In genomic region chr4:141271721-141272120, GRCm38 (mm10) we compare ENCODE assay signal across 12 mouse cellular contexts. TPM values are rescaled to one million over a fixed set of nuclear protein-coding genes. Genes with fewer than 3 reads are reported as not detected.
DNase-seq lines count a peak whose midpoint lies in the region; ATAC-seq and TF ChIP-seq lines count a peak whose summit lies in the region.
"Had no signal": no experiment of that assay in that cellular context is flagged by ENCODE, and none has a peak within 500 bp of the region (broad histone marks: within the 10 kb centered on the region; RNA-seq: fewer than 3 reads in every experiment).

No protein-coding gene starts in this region.

- H3K27me3 ChIP-seq in E14TG2a.4 (ENCODE audit: insufficient read depth, low read length), result no peaks in the 10 kb centered on the region
- H3K27me3 ChIP-seq in limb, embryonic 12.5 days, result peaks cover 25% of the 10 kb centered on the region; the same call in 1 of the 2 replicates
- H3K27me3 ChIP-seq in hindbrain, postnatal 0 days (ENCODE audit: insufficient read depth, low read length), result no peaks in the 10 kb centered on the region

- no peaks in the 10 kb centered on the region for H3K36me3 ChIP-seq in E14TG2a.4 (ENCODE audit: insufficient read depth, low read length)
- no peaks in the 10 kb centered on the region for H3K36me3 ChIP-seq in limb, embryonic 12.5 days
- no peaks in the 10 kb centered on the region for H3K36me3 ChIP-seq in hindbrain, postnatal 0 days (ENCODE audit: insufficient read depth, low read length)

- no peak overlapping the region for H3K4me2 ChIP-seq in limb, embryonic 12.5 days
- H3K4me2 ChIP-seq in hindbrain, postnatal 0 days (ENCODE audit: low read depth, low read length), result no peak overlapping the region

- DNase-seq in adrenal gland, adult 8-10 months, result peak; percentile 42
- no peak for DNase-seq in adrenal gland, adult 18-20 months (ENCODE audit: low spot score in 2 of 2)
- peak; percentile 67 to 74 for DNase-seq in lung, postnatal 4 days
- DNase-seq in hindbrain, postnatal 0 days (ENCODE audit: low spot score), result no peak
- DNase-seq in gastrocnemius, postnatal 36 days, result no peak
- no peak for DNase-seq in retina, embryonic 14.5 days (ENCODE audit: low spot score)
- DNase-seq: cerebellum, postnatal 36 days; gastrocnemius, adult 2 months; thymus, postnatal 4 days had no signal

- ATAC-seq in limb, embryonic 12.5 days (ENCODE audit: insufficient number of reproducible peaks, insufficient read depth, low FRiP score, low TSS enrichment, low read depth), result no peak
- ATAC-seq in hindbrain, postnatal 0 days, result no peak
- ATAC-seq: midbrain, embryonic 16.5 days had no signal

- no peak overlapping the region for H3K27ac ChIP-seq in limb, embryonic 12.5 days
- H3K27ac ChIP-seq in hindbrain, postnatal 0 days, result no peak overlapping the region
- H3K27ac ChIP-seq: gastrocnemius, adult 2 months had no signal

- intact Hi-C loops in gastrocnemius, postnatal 36 days (cut with DNase I), result no loop called here

- no peaks in the 10 kb centered on the region for H3K9me3 ChIP-seq in E14TG2a.4 (ENCODE audit: low read length)
- H3K9me3 ChIP-seq in limb, embryonic 12.5 days, result no peaks in the 10 kb centered on the region
- no peaks in the 10 kb centered on the region for H3K9me3 ChIP-seq in hindbrain, postnatal 0 days (ENCODE audit: low read length)

- H3K4me3 ChIP-seq in E14TG2a.4 (replicated peaks; ENCODE audit: low read length), result peak overlapping the region; percentile 23
- H3K4me3 ChIP-seq in limb, embryonic 12.5 days (replicated peaks), result no peak overlapping the region
- H3K4me3 ChIP-seq in hindbrain, postnatal 0 days (ENCODE audit: low read length), result no peak overlapping the region
- H3K4me3 ChIP-seq: gastrocnemius, adult 2 months had no signal

- peaks cover 78% of the 10 kb centered on the region for H3K4me1 ChIP-seq in E14TG2a.4 (replicated peaks; ENCODE audit: low read depth, low read length)
- peaks cover 11% of the 10 kb centered on the region for H3K4me1 ChIP-seq in limb, embryonic 12.5 days (replicated peaks)
- peaks cover 8% of the 10 kb centered on the region; the same call in 1 of the 2 replicates for H3K4me1 ChIP-seq in hindbrain, postnatal 0 days (ENCODE audit: insufficient read depth, low read length)

- H3K9ac ChIP-seq in limb, embryonic 12.5 days (replicated peaks), result 0 out of 2 replicates have a peak overlapping the region, but pooled peaks have one; percentile 23
- no peak overlapping the region for H3K9ac ChIP-seq in hindbrain, postnatal 0 days (replicated peaks; ENCODE audit: low read length)

- 77% methylated on average over 6 of the region's 6 CpGs for WGBS in limb, embryonic 12.5 days
- 87% methylated on average over 6 of the region's 6 CpGs for WGBS in hindbrain, postnatal 0 days

- TF ChIP-seq CTCF in E14TG2a.4 (conservative IDR thresholded peaks at IDR 0.05; ENCODE audit: low read length), result no peak
- TF ChIP-seq CTCF in hindbrain, postnatal 0 days (IDR thresholded peaks at IDR 0.05; ENCODE audit: low read depth), result no peak

RNA-seq across cellular contexts. Expression of gene Epha2, which starts 29.3 kb away (rescaled TPM):
- 10 to 100 TPM; 11.4 to 21.1 (median 16.2) TPM for total RNA-seq in adrenal gland, adult 8-10 months (2022)
- total RNA-seq in adrenal gland, adult 18-20 months (2021), result 10 to 100 TPM; 12.0 to 18.1 TPM
- polyA plus RNA-seq in limb, embryonic 12.5 days (2016; fragmentation: Nextera tagmentation; extraction: Ambion mirVana), result 3.1 and 3.9 TPM in 2 replicates
- 1.6 and 3.5 TPM in 2 replicates for total RNA-seq in hindbrain, postnatal 0 days (2014; rRNA removed)
- 0.44 and 0.46 TPM in 2 replicates for polyA plus RNA-seq in hindbrain, postnatal 0 days (2015; fragmentation: Nextera tagmentation; extraction: Ambion mirVana)
- 1 to 10 TPM; 2.4 to 2.6 TPM for total RNA-seq in gastrocnemius, postnatal 36 days (2021)

RNA-seq across cellular contexts. Expression of gene Arhgef19, which starts 32.4 kb away (rescaled TPM):
- 100 to 1,000 TPM in 1 of 4 experiments, 10 to 100 TPM in 3; 43.5 to 113 (median 60.0) TPM for total RNA-seq in adrenal gland, adult 8-10 months (2022)
- 10 to 100 TPM; 47.6 to 51.9 TPM for total RNA-seq in adrenal gland, adult 18-20 months (2021)
- polyA plus RNA-seq in limb, embryonic 12.5 days (2016; fragmentation: Nextera tagmentation; extraction: Ambion mirVana), result 9.1 and 10.8 TPM in 2 replicates
- total RNA-seq in hindbrain, postnatal 0 days (2014; rRNA removed), result 1.2 and 2.3 TPM in 2 replicates
- polyA plus RNA-seq in hindbrain, postnatal 0 days (2015; fragmentation: Nextera tagmentation; extraction: Ambion mirVana), result 1.2 TPM in 2 replicates
- total RNA-seq in gastrocnemius, postnatal 36 days (2021), result under 1 TPM; 0.26 to 0.69 TPM

RNA-seq across cellular contexts. Expression of gene Rsg1, which starts 58.0 kb away (rescaled TPM):
- total RNA-seq in adrenal gland, adult 8-10 months (2022), result 1 to 10 TPM; 1.6 to 2.6 (median 2.2) TPM
- 1 to 10 TPM in 1 of 2 experiments, under 1 TPM in 1; 0.93 to 1.4 TPM for total RNA-seq in adrenal gland, adult 18-20 months (2021)
- 6.7 and 7.1 TPM in 2 replicates for polyA plus RNA-seq in limb, embryonic 12.5 days (2016; fragmentation: Nextera tagmentation; extraction: Ambion mirVana)
- total RNA-seq in hindbrain, postnatal 0 days (2014; rRNA removed), result 2.4 and 8.7 TPM in 2 replicates
- 3.9 and 4.3 TPM in 2 replicates for polyA plus RNA-seq in hindbrain, postnatal 0 days (2015; fragmentation: Nextera tagmentation; extraction: Ambion mirVana)
- not detected for total RNA-seq in gastrocnemius, postnatal 36 days (2021)
- total RNA-seq: gastrocnemius, adult 2 months had no signal

Comparison
In these comparisons a context has a peak if more than half of its experiments do, and no peak if none do; other contexts are left out.
1. DNase-seq: peak in adrenal gland, adult 8-10 months (single experiment) and lung, postnatal 4 days (2 of 2); none in adrenal gland, adult 18-20 months (0 of 2), hindbrain, postnatal 0 days (single experiment), gastrocnemius, postnatal 36 days (0 of 2) and retina, embryonic 14.5 days (single experiment).
2. RNA of gene Arhgef19, which starts 32.4 kb away (total RNA-seq): 43.5 to 113 TPM in adrenal gland, adult 8-10 months and 47.6 to 51.9 TPM in adrenal gland, adult 18-20 months; 1.2 to 2.3 TPM in hindbrain, postnatal 0 days and 0.26 to 0.69 TPM in gastrocnemius, postnatal 36 days; every median in the first group is over 10 times any median in the second.